Mouse (Mus musculus): ENCODE measurements around the gene Gm10912. TPM values are rescaled to one million over a fixed set of nuclear protein-coding genes. Genes with fewer than 3 reads are reported as not detected.
"Not testable (repeated sequence)": the region's sequence is repeated elsewhere in the genome, so short reads cannot be mapped to it uniquely, and the experiment has no call there.

Gm10912 gene
- polyA plus RNA-seq, 1 experiment from 2014 or later = not detected

- Histone ChIP-seq H3K27ac (ENCODE audit: low read depth, low read length) (no peak overlapping the region), H3K27me3 (ENCODE audit: control insufficient read depth, insufficient read depth, low read length) (no peaks in the 10 kb centered on the region), H3K36me3 (ENCODE audit: control insufficient read depth, insufficient read depth, low read length) (no peaks in the 10 kb centered on the region), H3K9ac (replicated peaks; ENCODE audit: low read depth, low read length) (no peak overlapping the region), H3K4me1 (ENCODE audit: control insufficient read depth, insufficient read depth, low read length) (no peaks in the 10 kb centered on the region), H3K4me2 (ENCODE audit: low read depth, low read length) (no peak overlapping the region), H3K9me3 (ENCODE audit: control insufficient read depth, low read length) (no peaks in the 10 kb centered on the region), H3K4me3 (ENCODE audit: low read depth, low read length) (no peak overlapping the region)
- no peak for ATAC-seq (ENCODE audit: low read depth)
Observed at GRCm38 (mm10) chr2:104082474-104082873, 16.8 kb downstream of the Gm10912 start.

GRCm38 (mm10) chr2:104084027-104084426 is 18.4 kb downstream of the Gm10912 start:
- H3K27me3 ChIP-seq (ENCODE audit: control insufficient read depth, insufficient read depth, low read length); ATAC-seq (ENCODE audit: low read depth); H3K36me3 ChIP-seq (ENCODE audit: control insufficient read depth, insufficient read depth, low read length); H3K9ac ChIP-seq (replicated peaks; ENCODE audit: low read depth, low read length); H3K4me1 ChIP-seq (ENCODE audit: control insufficient read depth, insufficient read depth, low read length); H3K4me3 ChIP-seq (ENCODE audit: low read depth, low read length); H3K9me3 ChIP-seq (ENCODE audit: control insufficient read depth, low read length); H3K4me2 ChIP-seq (ENCODE audit: low read depth, low read length); H3K27ac ChIP-seq (ENCODE audit: low read depth, low read length): not testable (repeated sequence)

GRCm38 (mm10) chr2:104087562-104087961 is 21.9 kb downstream of the Gm10912 start:
- not testable (repeated sequence) for H3K27me3 ChIP-seq (ENCODE audit: control insufficient read depth, insufficient read depth, low read length); H3K4me2 ChIP-seq (ENCODE audit: low read depth, low read length); H3K9ac ChIP-seq (replicated peaks; ENCODE audit: low read depth, low read length); H3K4me3 ChIP-seq (ENCODE audit: low read depth, low read length); ATAC-seq (ENCODE audit: low read depth); H3K27ac ChIP-seq (ENCODE audit: low read depth, low read length); H3K36me3 ChIP-seq (ENCODE audit: control insufficient read depth, insufficient read depth, low read length); H3K4me1 ChIP-seq (ENCODE audit: control insufficient read depth, insufficient read depth, low read length); H3K9me3 ChIP-seq (ENCODE audit: control insufficient read depth, low read length)
- 82% methylated on average over 1 of the region's 1 CpGs for WGBS

GRCm38 (mm10) chr2:104093305-104093704 is 27.7 kb downstream of the Gm10912 start:
- ATAC-seq (ENCODE audit: low read depth) = no peak
- H3K27me3 ChIP-seq (ENCODE audit: control insufficient read depth, insufficient read depth, low read length) = no peaks in the 10 kb centered on the region
- no peaks in the 10 kb centered on the region for H3K36me3 ChIP-seq (ENCODE audit: control insufficient read depth, insufficient read depth, low read length)
- no peak overlapping the region for H3K9ac ChIP-seq (replicated peaks; ENCODE audit: low read depth, low read length)
- no peak overlapping the region for H3K27ac ChIP-seq (ENCODE audit: low read depth, low read length)
- H3K4me3 ChIP-seq (ENCODE audit: low read depth, low read length) = no peak overlapping the region
- no peaks in the 10 kb centered on the region for H3K4me1 ChIP-seq (ENCODE audit: control insufficient read depth, insufficient read depth, low read length)
- H3K9me3 ChIP-seq (ENCODE audit: control insufficient read depth, low read length) = no peaks in the 10 kb centered on the region
- 82% methylated on average over 2 of the region's 2 CpGs for WGBS
- H3K4me2 ChIP-seq (ENCODE audit: low read depth, low read length) = no peak overlapping the region

- ATAC-seq (ENCODE audit: low read depth) = peak; percentile 94
Observed at GRCm38 (mm10) chr2:104095741-104096213, 30.2 kb downstream of the Gm10912 start, which contains the start of gene Cd59a. TSS of gene Cd59a (plus strand) at chr2:104095801.

GRCm38 (mm10) chr2:104096256-104096655 is 30.6 kb downstream of the Gm10912 start:
- ATAC-seq (ENCODE audit: low read depth) = no peak
- Histone ChIP-seq H3K9ac (replicated peaks; ENCODE audit: low read depth, low read length) (0 out of 2 replicates have a peak overlapping the region, but pooled peaks have one; percentile 17), H3K36me3 (ENCODE audit: control insufficient read depth, insufficient read depth, low read length) (no peaks in the 10 kb centered on the region), H3K4me1 (ENCODE audit: control insufficient read depth, insufficient read depth, low read length) (no peaks in the 10 kb centered on the region), H3K4me2 (ENCODE audit: low read depth, low read length) (peak overlapping the region; percentile 52), H3K9me3 (ENCODE audit: control insufficient read depth, low read length) (no peaks in the 10 kb centered on the region), H3K27me3 (ENCODE audit: control insufficient read depth, insufficient read depth, low read length) (no peaks in the 10 kb centered on the region), H3K27ac (ENCODE audit: low read depth, low read length) (0 out of 2 replicates have a peak overlapping the region, but pooled peaks have one; percentile 23), H3K4me3 (ENCODE audit: low read depth, low read length) (peak overlapping the region; percentile 33)
- WGBS = 43% methylated on average over 10 of the region's 10 CpGs

More at GRCm38 (mm10) chr2:104095741-104096213, 30.2 kb downstream of the Gm10912 start, which contains the start of gene Cd59a:
- Histone ChIP-seq H3K27ac (ENCODE audit: low read depth, low read length) (peak within 1 kb of the TSS; percentile 23; the same call in 1 of the 2 replicates), H3K36me3 (ENCODE audit: control insufficient read depth, insufficient read depth, low read length) (no peaks in the 10 kb centered on the region), H3K4me1 (ENCODE audit: control insufficient read depth, insufficient read depth, low read length) (no peaks in the 10 kb centered on the region), H3K4me2 (ENCODE audit: low read depth, low read length) (peak within 1 kb of the TSS; percentile 52), H3K9ac (replicated peaks; ENCODE audit: low read depth, low read length) (0 out of 2 replicates have a peak within 1 kb of the TSS, but pooled peaks have one; percentile 17), H3K27me3 (ENCODE audit: control insufficient read depth, insufficient read depth, low read length) (no peaks in the 10 kb centered on the region), H3K9me3 (ENCODE audit: control insufficient read depth, low read length) (no peaks in the 10 kb centered on the region), H3K4me3 (ENCODE audit: low read depth, low read length) (peak within 1 kb of the TSS; percentile 33)
- WGBS = 6% methylated on average over 15 of the region's 15 CpGs

- H3K9ac ChIP-seq (replicated peaks; ENCODE audit: low read depth, low read length); H3K9me3 ChIP-seq (ENCODE audit: control insufficient read depth, low read length); H3K36me3 ChIP-seq (ENCODE audit: control insufficient read depth, insufficient read depth, low read length); H3K4me2 ChIP-seq (ENCODE audit: low read depth, low read length); ATAC-seq (ENCODE audit: low read depth); H3K4me1 ChIP-seq (ENCODE audit: control insufficient read depth, insufficient read depth, low read length); H3K27ac ChIP-seq (ENCODE audit: low read depth, low read length); H3K4me3 ChIP-seq (ENCODE audit: low read depth, low read length); H3K27me3 ChIP-seq (ENCODE audit: control insufficient read depth, insufficient read depth, low read length): not testable (repeated sequence)
- 70% methylated on average over 1 of the region's 1 CpGs for WGBS
Observed at GRCm38 (mm10) chr2:104096796-104097195, 31.2 kb downstream of the Gm10912 start.

GRCm38 (mm10) chr2:104097396-104097795 is 31.8 kb downstream of the Gm10912 start:
- 98% methylated on average over 4 of the region's 4 CpGs for WGBS
- H3K4me2 ChIP-seq (ENCODE audit: low read depth, low read length) = not testable (repeated sequence)

GRCm38 (mm10) chr2:104098529-104099230 is 33.1 kb downstream of the Gm10912 start:
- Histone ChIP-seq H3K9me3 (ENCODE audit: control insufficient read depth, low read length) (no peaks in the 10 kb centered on the region), H3K27ac (ENCODE audit: low read depth, low read length) (no peak overlapping the region), H3K4me1 (ENCODE audit: control insufficient read depth, insufficient read depth, low read length) (no peaks in the 10 kb centered on the region), H3K9ac (replicated peaks; ENCODE audit: low read depth, low read length) (no peak overlapping the region), H3K4me3 (ENCODE audit: low read depth, low read length) (no peak overlapping the region), H3K36me3 (ENCODE audit: control insufficient read depth, insufficient read depth, low read length) (no peaks in the 10 kb centered on the region), H3K27me3 (ENCODE audit: control insufficient read depth, insufficient read depth, low read length) (no peaks in the 10 kb centered on the region), H3K4me2 (ENCODE audit: low read depth, low read length) (no peak overlapping the region)
- no peak for ATAC-seq (ENCODE audit: low read depth)
- WGBS = 38% methylated on average over 3 of the region's 3 CpGs

More at GRCm38 (mm10) chr2:104097396-104097795, 31.8 kb downstream of the Gm10912 start:
- not testable (repeated sequence) for ATAC-seq (ENCODE audit: low read depth); H3K4me1 ChIP-seq (ENCODE audit: control insufficient read depth, insufficient read depth, low read length); H3K9ac ChIP-seq (replicated peaks; ENCODE audit: low read depth, low read length); H3K27me3 ChIP-seq (ENCODE audit: control insufficient read depth, insufficient read depth, low read length); H3K4me3 ChIP-seq (ENCODE audit: low read depth, low read length); H3K9me3 ChIP-seq (ENCODE audit: control insufficient read depth, low read length); H3K27ac ChIP-seq (ENCODE audit: low read depth, low read length); H3K36me3 ChIP-seq (ENCODE audit: control insufficient read depth, insufficient read depth, low read length)
